Mouse (Mus musculus) embryonic fibroblast, embryonic 13.5 days (primary cell): Measurements from ENCODE around the gene Camk1d.

Experiments used
- CTCF ChIP-seq: IDR thresholded peaks from 2 replicates; pipeline ENCODE4 v1.5.1; 2011; ENCODE audit warnings: mild to moderate bottlenecking, control low read depth, low read length, moderate library complexity, borderline replicate concordance; ENCODE audit not compliant: insufficient read depth
- POLR2A ChIP-seq: IDR thresholded peaks from 2 replicates; pipeline ENCODE4 v1.6.1; 2011; ENCODE audit warnings: low read depth, mild to moderate bottlenecking, control low read depth, low read length, moderate library complexity

DNA sequence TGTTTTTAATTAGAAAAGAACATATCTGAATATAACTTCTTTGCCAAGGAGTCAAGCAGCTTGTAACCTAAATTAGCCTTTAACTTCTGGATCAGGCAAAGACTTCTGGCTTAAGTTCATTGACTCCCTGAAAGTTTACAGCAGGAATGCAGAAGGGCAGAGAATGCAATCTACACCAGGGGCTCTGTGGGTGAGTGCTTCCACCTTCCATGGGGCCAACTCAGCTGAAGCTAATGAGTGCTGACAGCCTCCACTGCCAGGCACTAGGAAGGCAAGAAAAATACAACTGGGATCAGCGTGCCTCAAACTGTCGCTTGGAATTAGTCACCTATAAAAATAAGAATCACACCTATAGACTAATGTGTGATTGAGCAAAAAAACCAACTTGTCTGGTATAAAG lies 199.2 kb downstream of the Camk1d start:
- TF ChIP-seq POLR2A = no peak
- TF ChIP-seq CTCF = no peak
